Mouse (Mus musculus): ENCODE results near the gene Ptges2.

The Ptges2 gene

GRCm38 (mm10) chr2:32416556-32416955 is 20.9 kb downstream of the Ptges2 start:
- DNase-seq, result no peak

GRCm38 (mm10) chr2:32417486-32417885 is 21.8 kb downstream of the Ptges2 start:
- no peak for DNase-seq

DNA sequence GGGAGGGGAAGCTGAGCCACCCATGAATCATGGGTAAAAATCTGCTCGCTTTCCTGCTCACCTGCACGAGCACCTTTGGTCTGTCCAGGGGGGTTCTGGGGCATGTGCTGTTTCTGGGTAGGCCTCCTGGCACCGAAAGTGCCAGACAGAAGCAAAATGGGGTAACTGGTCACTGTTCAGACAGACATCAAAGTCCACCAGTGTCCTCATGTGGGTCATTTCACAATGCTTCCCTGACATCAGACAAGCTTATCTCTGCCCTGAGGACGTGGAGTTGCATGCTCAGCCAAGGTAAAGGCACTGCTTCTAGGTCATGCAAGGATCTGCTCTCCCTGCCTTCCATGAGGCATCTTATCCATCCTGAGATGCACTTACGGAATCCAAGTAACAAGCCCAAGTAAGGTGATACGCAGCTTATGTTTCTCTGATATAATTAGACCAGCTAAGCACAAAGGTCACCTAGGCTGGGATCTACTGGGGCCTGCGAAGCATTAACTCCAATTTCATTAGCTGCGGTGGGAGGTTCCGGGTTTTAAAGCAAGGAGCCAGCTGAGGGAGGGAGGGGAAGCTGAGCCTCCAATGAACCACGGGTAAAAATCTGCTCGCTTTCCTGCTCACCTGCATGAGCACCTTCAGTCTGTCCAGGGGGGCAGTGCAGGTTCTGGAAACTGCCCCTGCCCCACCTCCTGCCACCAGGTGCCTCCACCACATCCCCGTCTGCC is 22.9 kb downstream of the Ptges2 start:
- DNase-seq, result no peak

GRCm38 (mm10) chr2:32419359-32419758 is 23.7 kb downstream of the Ptges2 start:
- DNase-seq, result peak; percentile 71 to 80

DNA sequence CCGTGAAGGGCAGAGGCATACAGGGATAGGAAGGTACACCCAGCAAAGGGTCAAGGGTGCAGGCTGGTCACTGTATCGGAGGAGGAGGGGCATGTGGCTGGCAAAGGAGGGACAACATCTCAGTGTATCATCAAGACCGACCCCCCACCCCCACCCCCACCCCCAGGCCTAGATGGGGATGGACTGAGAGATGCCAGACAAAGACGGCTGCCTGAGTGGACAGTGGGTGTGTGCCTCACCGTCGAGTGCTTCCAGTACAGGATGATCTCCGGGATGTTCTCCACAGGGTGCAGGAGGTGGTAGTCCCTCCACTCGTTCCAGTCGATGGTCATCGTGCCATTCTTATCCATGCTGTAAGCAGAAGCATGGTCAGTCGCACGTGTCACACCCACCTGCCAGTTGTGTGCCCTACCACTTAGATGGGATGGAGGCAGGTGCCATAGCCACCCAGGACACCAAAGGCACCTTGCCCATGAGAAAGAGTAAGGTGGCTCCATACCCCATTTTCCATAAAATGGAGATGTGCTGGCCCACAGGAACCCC is 24.4 kb downstream of the Ptges2 start:
- no peak for DNase-seq

DNA sequence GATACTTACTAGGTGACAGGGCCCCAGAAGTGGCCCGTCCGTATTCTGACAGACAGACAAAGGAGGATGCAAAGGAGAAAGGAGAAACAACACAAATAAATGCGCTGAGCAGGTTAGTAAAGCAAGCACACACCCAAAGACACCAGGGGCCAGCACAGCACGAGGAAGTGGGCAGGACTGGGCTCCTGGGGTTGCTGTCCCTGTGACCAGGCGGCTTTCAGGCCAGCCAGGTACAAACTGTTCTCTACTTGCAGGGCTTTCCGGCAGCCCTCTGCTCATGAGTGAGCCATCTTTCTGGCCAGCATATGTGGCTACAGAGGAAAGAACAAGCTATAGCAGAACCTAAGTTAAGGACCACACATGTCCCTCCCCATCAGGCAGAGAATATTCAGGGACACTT is 25.0 kb downstream of the Ptges2 start:
- DNase-seq, result no peak

DNA sequence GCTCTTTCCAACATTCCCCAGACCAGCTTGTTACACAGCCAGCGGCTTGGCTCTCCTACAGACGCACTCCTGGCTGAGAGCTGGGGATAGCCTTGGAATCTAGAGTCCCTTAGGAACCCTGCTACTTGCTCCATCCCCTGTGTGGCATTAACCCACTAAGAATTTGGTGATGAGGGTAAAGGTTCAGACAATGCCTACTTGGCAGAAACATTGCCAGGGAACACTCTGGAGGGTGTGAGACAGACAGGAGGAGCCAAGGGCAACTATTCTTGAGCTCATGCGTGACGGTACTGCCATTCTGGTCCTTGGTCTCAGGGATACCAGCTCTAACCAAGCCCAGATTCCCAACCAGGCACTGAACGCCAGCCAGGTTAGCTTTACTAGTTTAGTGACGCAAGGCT is 26.2 kb downstream of the Ptges2 start:
- no peak for DNase-seq

GRCm38 (mm10) chr2:32423481-32424331 is 28.0 kb downstream of the Ptges2 start:
- DNase-seq, result peak; percentile 59 to 74

DNA sequence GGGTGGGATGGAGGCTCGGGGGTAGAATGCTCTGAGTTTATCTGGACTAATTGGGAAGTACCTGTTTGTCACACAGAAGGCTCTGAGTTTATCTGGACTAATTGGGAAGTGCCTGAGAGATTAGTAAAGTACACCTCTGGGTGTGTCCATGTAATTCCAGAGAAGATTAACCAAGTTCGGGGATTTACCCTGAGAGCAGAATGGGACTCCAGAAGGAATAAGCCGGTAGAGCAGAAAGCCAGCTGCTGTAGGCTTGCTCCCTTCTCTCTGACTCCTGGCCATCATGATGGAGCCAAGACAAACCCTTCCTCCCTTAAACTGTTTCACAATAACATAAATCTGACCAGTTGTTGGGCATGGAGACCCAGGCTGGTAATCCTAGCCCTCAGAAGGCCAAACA is 29.1 kb downstream of the Ptges2 start:
- no peak for DNase-seq

- no peak for DNase-seq
Observed at GRCm38 (mm10) chr2:32425568-32425967, 29.9 kb downstream of the Ptges2 start.

GRCm38 (mm10) chr2:32426141-32426540 is 30.4 kb downstream of the Ptges2 start:
- DNase-seq, result no peak

GRCm38 (mm10) chr2:32427720-32428119 is 32.0 kb downstream of the Ptges2 start:
- no peak for DNase-seq

DNA sequence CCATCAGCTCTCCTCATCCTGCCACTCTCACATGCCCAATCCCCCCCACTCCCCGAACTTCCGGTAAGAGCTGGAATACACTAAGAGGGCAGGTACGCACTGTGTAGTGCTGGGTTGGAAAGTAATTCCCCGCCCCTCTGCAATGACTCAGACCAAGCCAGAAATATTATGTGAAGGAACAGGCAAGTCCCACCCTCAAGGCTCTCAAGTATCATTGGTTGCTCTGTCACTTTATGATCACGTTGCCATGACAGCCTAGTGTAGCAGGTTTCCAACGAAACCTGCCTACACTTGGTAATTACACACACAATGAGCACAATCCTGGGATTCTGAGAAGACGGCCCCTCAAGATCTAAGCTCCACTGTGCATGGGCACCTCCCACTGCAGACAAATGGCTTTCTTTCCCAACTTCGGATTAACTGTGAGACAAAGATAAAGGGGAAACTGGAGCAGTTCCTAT is 32.6 kb downstream of the Ptges2 start:
- DNase-seq, result peak in 1 of 2 experiments; percentile 43

DNA sequence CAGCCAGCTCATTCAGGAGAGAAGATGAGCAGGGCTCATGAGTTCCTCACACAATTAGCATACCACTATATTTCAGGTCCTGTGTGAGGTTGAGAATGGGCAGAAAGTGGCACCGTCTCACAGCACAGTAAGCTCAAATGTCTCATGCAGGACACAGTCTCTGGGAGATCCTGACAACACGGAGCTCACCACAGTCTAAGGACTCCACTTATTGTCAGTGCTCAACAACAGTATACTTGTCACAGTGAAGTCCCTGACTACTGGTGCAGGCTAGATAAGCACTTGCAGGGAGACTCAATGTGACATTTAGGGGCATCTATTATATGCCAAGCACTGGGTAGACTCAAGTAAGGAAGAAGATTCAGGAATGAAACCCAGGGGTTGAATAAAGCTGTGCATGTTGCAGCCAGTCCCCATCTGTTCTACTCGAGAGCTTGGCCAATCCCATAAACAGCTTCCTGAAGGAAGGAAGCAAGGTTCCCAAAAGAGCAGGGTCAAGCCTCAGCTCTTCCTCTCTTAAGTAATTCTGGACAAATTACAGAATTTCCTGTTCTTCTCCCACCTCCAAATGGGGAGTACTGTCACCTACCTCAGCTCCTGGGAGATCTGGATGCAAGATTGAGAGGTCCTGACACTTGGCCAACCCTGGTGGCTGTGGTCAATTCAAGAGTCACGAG is 33.7 kb downstream of the Ptges2 start:
- DNase-seq, result no peak

DNA sequence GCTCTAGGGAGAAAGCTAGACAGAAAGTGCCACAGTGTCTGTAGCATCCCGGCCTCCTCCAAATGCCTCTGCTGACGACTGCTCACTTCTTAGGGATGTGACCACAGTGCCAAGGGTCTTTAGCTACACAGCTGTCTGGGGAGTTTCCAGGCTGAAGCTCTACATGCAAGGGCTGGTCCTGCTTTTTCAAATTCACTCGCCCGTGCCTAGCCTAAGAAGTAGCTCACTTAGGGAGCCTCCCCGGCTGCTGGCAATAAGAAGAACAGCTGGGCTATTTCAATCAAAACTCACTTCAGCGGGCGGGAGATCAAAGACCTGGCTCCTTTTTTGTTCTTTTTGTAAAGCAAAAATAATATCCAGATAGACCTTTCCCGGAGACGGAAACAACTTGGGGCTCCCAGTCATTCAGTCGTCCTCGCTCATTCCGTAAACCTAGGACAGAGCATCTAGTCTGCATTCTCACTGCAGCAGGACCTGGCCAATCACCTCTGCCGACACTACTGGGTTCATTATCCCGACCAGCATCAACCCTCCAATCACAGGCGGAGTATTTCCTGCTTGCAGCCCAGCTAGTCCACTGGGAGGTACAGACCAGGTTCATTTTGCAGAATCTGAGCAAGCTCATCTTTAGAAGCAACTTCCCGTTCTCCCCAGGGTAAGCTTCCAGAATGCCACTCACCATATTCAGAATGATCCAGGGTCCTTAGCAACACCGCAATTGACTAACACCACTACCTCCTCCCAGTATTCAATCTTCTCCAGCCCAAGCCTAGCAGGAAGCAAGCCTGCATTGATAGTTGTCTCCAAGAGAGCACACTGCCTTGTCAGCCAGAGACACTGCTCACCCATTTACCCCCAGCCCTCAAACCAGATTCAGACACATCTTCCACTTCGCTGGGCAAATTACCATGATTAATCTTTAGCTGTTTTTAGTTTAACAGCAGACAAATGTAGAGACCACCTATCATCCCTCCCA is 35.3 kb downstream of the Ptges2 start:
- peak; percentile 90 to 97 for DNase-seq

DNA sequence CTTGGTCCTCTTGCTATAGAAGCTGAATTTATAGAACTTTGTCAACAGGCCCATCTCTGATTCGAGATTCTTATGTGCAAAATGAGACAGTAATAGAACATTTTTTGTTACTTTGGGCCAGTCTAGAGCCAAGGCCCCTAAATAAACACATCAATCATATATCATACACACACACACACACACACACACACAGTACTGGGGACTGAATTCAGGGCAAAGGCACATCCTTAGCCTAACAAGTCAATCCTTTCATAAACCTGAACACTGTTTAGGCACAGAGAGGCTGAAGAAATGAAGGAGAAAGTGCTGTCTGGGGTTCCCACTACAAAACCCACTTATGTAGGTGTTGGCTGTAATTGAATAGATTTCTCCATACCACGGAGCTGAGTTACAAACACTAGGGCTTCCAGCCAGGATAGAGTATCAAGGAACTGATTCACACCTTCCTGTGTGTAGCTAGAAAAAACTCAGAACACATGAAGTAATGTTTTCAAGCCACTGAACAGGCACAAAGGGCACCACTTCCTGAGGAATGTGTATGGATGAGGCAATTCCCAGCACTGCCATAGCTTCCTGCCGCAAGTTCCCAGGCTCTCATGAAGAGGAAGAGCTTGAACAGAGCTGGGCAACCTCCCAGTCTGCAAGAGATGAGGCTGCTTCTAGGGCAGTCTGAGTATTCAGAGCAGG is 41.1 kb downstream of the Ptges2 start:
- DNase-seq, result no peak

GRCm38 (mm10) chr2:32437612-32438166 is 42.0 kb downstream of the Ptges2 start:
- DNase-seq, result no peak

DNA sequence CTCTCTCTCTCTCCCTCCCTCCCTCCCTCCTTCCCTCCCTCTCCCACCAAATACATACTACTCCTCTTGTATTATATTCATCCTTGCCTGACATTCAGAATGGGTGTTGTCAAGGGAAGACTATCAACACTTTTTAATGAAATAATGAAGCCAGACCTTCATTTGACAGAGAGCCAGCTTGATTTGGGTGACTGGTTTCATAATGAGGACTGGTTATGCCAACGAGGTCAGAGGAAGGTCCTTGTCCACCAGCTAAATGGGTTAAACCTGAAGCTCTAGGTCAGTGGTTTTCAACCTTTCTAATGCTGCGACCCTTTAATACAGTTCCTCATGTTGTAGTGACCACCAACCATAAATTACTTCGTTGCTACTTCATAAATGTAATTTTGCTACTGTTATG is 43.0 kb downstream of the Ptges2 start:
- no peak for DNase-seq

- DNase-seq, result no peak
Observed at GRCm38 (mm10) chr2:32439177-32439576, 43.5 kb downstream of the Ptges2 start.

DNA sequence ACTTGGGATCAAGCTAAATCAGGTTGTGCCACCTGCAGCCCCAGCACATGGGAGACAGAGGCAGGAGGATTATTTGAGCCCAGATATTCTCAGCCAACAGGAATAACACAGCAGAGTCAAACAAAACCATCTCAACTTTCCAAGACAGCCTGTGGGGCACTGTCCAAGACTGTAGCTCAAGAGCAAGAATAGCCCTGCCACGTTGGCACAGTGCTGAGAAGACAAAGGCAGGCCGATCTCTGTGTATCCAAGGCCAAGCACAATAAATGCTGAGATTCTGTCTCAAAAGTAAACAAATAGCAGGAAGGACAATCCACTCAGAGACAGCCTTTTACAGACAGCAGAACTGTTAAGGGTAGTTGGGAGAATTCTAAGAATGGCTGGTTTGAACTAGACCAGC is 44.5 kb downstream of the Ptges2 start:
- DNase-seq, result no peak

DNA sequence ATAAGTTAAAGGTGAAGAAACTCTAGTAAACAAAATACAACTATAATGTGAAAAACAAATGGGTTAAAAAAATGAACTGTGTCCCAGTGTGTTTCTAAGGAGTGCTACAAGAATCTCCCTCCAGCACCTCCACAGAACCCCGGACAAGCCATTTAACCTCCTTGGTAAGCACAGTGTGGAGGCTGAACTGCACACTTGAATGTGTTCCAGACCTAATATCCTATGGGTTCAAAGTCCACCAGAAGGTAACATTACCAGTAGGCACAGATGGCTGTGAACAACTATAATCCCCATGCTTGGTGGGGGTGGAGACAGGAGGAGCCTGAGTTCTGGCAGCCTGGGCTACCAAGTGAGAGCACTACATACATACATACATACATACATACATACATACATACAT is 44.9 kb downstream of the Ptges2 start:
- DNase-seq, result no peak
